Mouse (Mus musculus): Measurements from ENCODE around the gene Klhl2.

DNA sequence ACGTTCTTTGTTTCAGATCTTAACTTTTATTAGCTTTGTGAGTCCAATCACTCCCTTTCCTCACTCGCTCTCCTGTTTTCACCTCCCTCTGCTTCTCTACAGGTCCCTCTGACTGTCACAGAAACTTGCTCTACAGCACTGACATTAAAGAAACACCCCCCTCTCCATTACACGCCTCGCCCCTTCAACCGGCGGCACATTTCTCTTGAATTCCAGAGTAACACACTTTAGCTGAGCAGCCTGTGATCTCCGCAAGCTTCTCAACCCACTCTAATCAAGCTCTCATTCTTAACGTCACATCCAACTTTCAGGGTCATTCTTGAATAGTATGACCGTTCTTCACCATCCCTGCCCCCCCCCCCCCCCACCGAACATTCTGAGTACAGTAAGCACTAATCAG, 52.1 kb downstream of the Klhl2 start:
- TF ChIP-seq POLR2A (IDR thresholded peaks at IDR 0.05; ENCODE audit: low read depth, low read length) (no peak), CTCF (IDR thresholded peaks at IDR 0.05; ENCODE audit: borderline replicate concordance, insufficient read depth, low read length) (no peak)

Data from embryonic fibroblast, embryonic 13.5 days (primary cell).